Mouse (Mus musculus) lung, postnatal 0 days (tissue): ENCODE results near the gene Tgfbr3l. TPM values are rescaled to one million over a fixed set of nuclear protein-coding genes. Genes with fewer than 3 reads are reported as not detected.

Experiments used
- ATAC-seq: fragments of 200-750 bp; cut with Nextera tagmentation; 2 replicates; pipeline ENCODE4 v1.8.0; 2017; ENCODE audit warnings: moderate library complexity
- DNase-seq: peaks from one replicate; pipeline ENCODE4 v3.0.0-alpha.2; 2016; ENCODE audit warnings: low spot score
- H3K27ac ChIP-seq: fragments of 300-500 bp; sonication (generic); 2 replicates; pipeline ENCODE4 v1.5.1; 2014; ENCODE audit warnings: antibody characterized with exemption, mild to moderate bottlenecking, low read length, mixed read lengths
- H3K27me3 ChIP-seq: fragments of 300-500 bp; sonication (generic); replicated peaks from 2 replicates; pipeline ENCODE4 v1.6.1; 2014; ENCODE audit warnings: low read length, mixed read lengths; ENCODE audit not compliant: insufficient read depth
- H3K36me3 ChIP-seq: fragments of 300-500 bp; sonication (generic); 2 replicates; pipeline ENCODE4 v1.6.1; 2014; ENCODE audit warnings: low read length, mixed read lengths; ENCODE audit not compliant: insufficient read depth
- H3K4me1 ChIP-seq: fragments of 300-500 bp; sonication (generic); 2 replicates; pipeline ENCODE4 v1.6.1; 2014; ENCODE audit warnings: antibody characterized with exemption, low read depth, low read length, mixed read lengths; ENCODE audit not compliant: insufficient read depth
- H3K4me2 ChIP-seq: fragments of 300-500 bp; sonication (generic); replicated peaks from 2 replicates; pipeline ENCODE4 v1.6.1; 2014; ENCODE audit warnings: low read depth, mild to moderate bottlenecking, low read length, moderate library complexity, mixed read lengths
- H3K4me3 ChIP-seq: fragments of 300-500 bp; sonication (generic); 2 replicates; pipeline ENCODE4 v1.5.1; 2014; ENCODE audit warnings: low read depth, low read length
- H3K9ac ChIP-seq: fragments of 300-500 bp; sonication (generic); replicated peaks from 2 replicates; pipeline ENCODE4 v1.6.1; 2014; ENCODE audit warnings: low read depth, mild to moderate bottlenecking
- H3K9me3 ChIP-seq: fragments of 300-500 bp; sonication (generic); 2 replicates; pipeline ENCODE4 v1.6.1; 2016; ENCODE audit warnings: low read length, mixed read lengths
- CTCF ChIP-seq: IDR thresholded peaks from 2 replicates; pipeline ENCODE4 v1.5.1; 2016; ENCODE audit warnings: antibody characterized with exemption, mild to moderate bottlenecking
- EP300 ChIP-seq: IDR thresholded peaks from 2 replicates; pipeline ENCODE4 v1.6.1; 2016; ENCODE audit warnings: antibody characterized with exemption, mild to moderate bottlenecking, control low read depth
- WGBS: fragments of 180-500 bp; shearing (Covaris S2); extraction: QIAGEN DNeasy Blood & Tissue Kit; methylation state at CpG from one replicate; pipeline ENCODE4 v1.1.7; 2014; 5-methylcytosine and 5-hydroxymethylcytosine counted together
- polyA plus RNA-seq: library from polyadenylated mRNA; unstranded; fragments of >200 nt; fragmentation: Nextera tagmentation; extraction: Ambion mirVana; gene quantifications from 2 replicates; pipeline ENCODE4 v1.2.1, GENCODE M21; 2015

Gene Tgfbr3l
- polyA plus RNA-seq, 1 experiment from 2014 or later: 4.3 TPM

DNA sequence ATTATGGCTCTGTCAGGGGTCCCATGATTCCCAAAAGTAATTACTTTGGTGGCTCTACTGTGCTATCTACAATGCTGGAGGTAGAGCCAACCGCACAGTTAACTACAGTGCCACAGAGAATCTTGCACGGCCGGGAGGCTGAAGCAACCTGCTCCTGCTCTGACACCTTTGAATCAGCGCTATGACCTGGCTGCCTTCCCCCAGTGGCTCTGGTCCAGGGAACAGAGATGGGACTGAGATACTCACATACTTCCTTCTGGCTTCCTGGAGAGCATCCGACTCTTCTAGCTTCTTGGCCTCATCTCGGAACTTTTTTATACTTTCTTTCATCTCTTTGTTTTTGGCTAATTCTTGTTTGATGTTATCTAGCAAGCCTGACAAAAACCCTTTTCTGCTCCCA is 21.6 kb downstream of the Tgfbr3l start:
- H3K9ac ChIP-seq: no peak overlapping the region
- H3K4me2 ChIP-seq: no peak overlapping the region
- H3K27ac ChIP-seq: no peak overlapping the region
- H3K36me3 ChIP-seq: peaks cover 38% of the 10 kb centered on the region
- H3K9me3 ChIP-seq: no peaks in the 10 kb centered on the region
- H3K27me3 ChIP-seq: no peaks in the 10 kb centered on the region
- no peak overlapping the region for H3K4me3 ChIP-seq
- WGBS: 93% methylated on average over 6 of the region's 6 CpGs
- ATAC-seq: no peak
- H3K4me1 ChIP-seq: no peaks in the 10 kb centered on the region
- no peak for DNase-seq
- no peak for TF ChIP-seq CTCF
- TF ChIP-seq EP300: no peak

DNA sequence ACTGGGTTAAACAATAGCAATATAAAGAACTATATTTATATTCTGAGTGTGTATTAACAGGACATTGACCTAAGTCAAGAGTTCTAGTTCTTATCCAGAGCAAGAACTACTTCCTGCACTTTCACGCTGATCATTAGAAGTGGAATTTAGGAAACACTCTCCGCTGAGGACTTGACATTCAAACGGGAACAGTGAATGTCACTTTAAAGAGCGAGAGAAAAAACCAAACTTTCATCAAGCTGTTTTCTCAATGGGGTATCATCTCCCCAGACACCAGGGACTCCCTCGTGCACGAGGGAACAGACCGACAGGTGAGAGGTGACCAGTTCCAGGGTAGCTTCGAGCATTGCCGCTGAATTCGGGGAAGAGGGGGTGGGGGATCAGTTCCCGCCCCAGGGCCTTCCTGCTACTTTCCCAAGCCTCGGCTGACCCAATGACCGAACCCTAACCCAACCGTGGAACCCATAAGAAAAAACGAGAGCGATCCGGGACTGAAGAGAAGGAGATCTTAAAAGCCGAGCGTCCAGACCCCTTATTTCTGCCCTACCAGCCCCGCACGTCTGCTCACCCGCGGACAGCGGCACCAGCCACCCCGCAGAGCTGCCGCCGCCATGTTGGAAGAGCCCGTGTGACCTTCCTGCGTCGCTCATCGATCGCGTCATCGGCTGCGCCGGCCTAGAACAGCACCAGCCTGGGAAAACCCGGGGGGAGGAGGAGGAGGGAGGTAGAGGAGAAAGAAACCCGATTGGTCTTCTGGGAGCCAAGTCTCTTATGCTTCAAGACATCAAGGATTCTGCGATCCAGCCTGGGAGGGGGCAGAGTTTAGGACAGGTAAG is 27.5 kb downstream of the Tgfbr3l start, which contains the start of gene Timm44:
TSS of gene Timm44 (minus strand) at position 639 of the 836 bp plus-strand sequence.
- Histone ChIP-seq H3K4me1 (no peaks in the 10 kb centered on the region), H3K27ac (peak within 1 kb of the TSS; percentile 51), H3K27me3 (no peaks in the 10 kb centered on the region), H3K4me2 (peak within 1 kb of the TSS; percentile 73), H3K4me3 (peak within 1 kb of the TSS; percentile 80), H3K9me3 (no peaks in the 10 kb centered on the region), H3K9ac (peak within 1 kb of the TSS; percentile 81), H3K36me3 (peaks cover 5% of the 10 kb centered on the region; the same call in 1 of the 2 replicates)
- DNase-seq: peak; percentile 97
- peak; percentile 99 for ATAC-seq
- WGBS: under 1% methylated on average over 39 of the region's 39 CpGs
- TF ChIP-seq CTCF (no peak), EP300 (no peak)

DNA sequence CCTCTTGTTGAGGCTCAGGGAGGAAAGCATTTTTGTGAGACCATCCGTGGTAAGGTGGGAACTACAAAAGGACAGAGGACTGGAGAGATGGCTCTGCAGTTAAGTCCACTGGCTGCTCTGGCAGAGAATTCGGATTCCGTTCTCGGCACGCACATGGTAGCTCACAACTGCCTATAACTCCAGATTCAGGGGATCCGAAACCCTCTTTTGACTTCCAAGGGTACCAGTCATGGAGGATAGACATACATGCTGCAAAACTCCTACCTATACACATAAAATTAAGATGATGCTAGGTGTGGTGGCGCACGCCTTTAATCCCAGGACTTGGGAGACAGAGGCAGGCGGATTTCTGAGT is 28.1 kb downstream of the Tgfbr3l start:
- Histone ChIP-seq H3K36me3 (peaks cover 5% of the 10 kb centered on the region; the same call in 1 of the 2 replicates), H3K27ac (peak overlapping the region; percentile 34; the same call in 1 of the 2 replicates), H3K9ac (peak overlapping the region; percentile 81), H3K27me3 (no peaks in the 10 kb centered on the region), H3K4me3 (peak overlapping the region; percentile 80), H3K4me2 (peak overlapping the region; percentile 73), H3K4me1 (no peaks in the 10 kb centered on the region), H3K9me3 (no peaks in the 10 kb centered on the region)
- peak; percentile 46; the same call in 1 of the 2 replicates for ATAC-seq
- DNase-seq: no peak
- 27% methylated on average over 9 of the region's 9 CpGs for WGBS
- TF ChIP-seq EP300 (no peak), CTCF (no peak)

DNA sequence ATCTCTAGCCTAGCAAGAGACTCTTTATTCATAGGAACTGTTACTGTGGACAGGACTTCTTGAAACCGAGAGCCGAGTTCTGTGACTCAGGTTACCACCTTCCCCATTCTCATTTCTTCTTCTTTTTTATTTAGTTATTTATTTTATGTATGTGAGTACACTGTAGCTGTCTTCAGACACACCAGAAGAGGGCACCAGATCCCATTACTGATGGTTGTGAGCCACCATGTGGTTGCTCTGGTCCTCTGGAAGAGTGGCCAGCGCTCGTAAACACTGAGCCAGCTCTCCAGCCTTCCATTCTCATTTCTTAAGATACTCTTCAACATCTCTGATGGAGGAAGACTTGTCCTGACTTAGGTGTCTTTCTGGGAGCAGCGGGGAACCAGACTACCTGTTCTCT is 44.7 kb downstream of the Tgfbr3l start:
- Histone ChIP-seq H3K4me3 (no peak overlapping the region), H3K9ac (no peak overlapping the region), H3K9me3 (no peaks in the 10 kb centered on the region), H3K36me3 (peaks cover 45% of the 10 kb centered on the region; the same call in 1 of the 2 replicates), H3K27me3 (no peaks in the 10 kb centered on the region), H3K4me1 (no peaks in the 10 kb centered on the region), H3K4me2 (no peak overlapping the region), H3K27ac (no peak overlapping the region)
- no peak for DNase-seq
- 84% methylated on average over 5 of the region's 5 CpGs for WGBS
- ATAC-seq: no peak
- TF ChIP-seq EP300: no peak

DNA sequence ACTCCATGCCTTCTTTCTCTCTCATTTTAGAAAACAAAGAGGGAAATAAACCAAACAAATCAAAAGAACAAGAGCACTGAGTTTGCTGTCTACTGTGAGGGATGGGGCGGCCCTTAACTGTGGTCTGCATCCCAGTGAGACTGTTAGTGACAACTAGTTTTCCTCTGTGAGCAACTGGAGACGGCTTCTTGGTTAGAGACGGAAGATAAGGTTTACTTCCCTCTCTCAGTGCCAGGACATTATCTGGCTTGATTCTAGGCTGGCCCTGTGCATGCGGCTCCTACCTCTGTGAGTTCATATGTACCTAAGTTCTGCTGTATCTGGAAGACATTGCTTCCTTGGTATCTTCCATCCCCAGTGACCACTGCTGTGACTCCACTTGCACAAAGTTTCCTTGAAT is 49.8 kb downstream of the Tgfbr3l start:
- no peak overlapping the region for H3K4me3 ChIP-seq
- H3K9ac ChIP-seq: no peak overlapping the region
- H3K9me3 ChIP-seq: no peaks in the 10 kb centered on the region
- WGBS: 91% methylated on average over 4 of the region's 4 CpGs
- ATAC-seq (no peak), DNase-seq (no peak)
- H3K27ac ChIP-seq: no peak overlapping the region
- H3K36me3 ChIP-seq: peaks cover 61% of the 10 kb centered on the region
- H3K4me2 ChIP-seq: no peak overlapping the region
- no peaks in the 10 kb centered on the region for H3K4me1 ChIP-seq
- H3K27me3 ChIP-seq: no peaks in the 10 kb centered on the region
- no peak for TF ChIP-seq EP300
- no peak for TF ChIP-seq CTCF

Other genes with a start within 250 kb of the Tgfbr3l start
- not detected in 2 replicates for gene Cd209f, start 142.4 kb upstream of the Tgfbr3l start, polyA plus RNA-seq
- gene Cd209g, start 114.1 kb upstream of the Tgfbr3l start, polyA plus RNA-seq: not detected in 2 replicates
- 11.3 and 11.9 TPM in 2 replicates for gene Evi5l, start 81.6 kb upstream of the Tgfbr3l start, polyA plus RNA-seq
- 0.89 and 0.99 TPM in 2 replicates for gene Prr36, start 30.8 kb upstream of the Tgfbr3l start, polyA plus RNA-seq
- gene Lrrc8e, start 21.4 kb upstream of the Tgfbr3l start, polyA plus RNA-seq: 6.0 and 7.8 TPM in 2 replicates
- 22.9 and 23.6 TPM in 2 replicates for gene Map2k7, start 9.5 kb upstream of the Tgfbr3l start, polyA plus RNA-seq
- 0.25 and 0.86 TPM in 2 replicates for gene Gm49320, start 9.3 kb upstream of the Tgfbr3l start, polyA plus RNA-seq
- 27.5 and 28.9 TPM in 2 replicates for gene Snapc2, start 4.9 kb downstream of the Tgfbr3l start, polyA plus RNA-seq
- gene Ctxn1, start 11.1 kb downstream of the Tgfbr3l start, polyA plus RNA-seq: 35.1 and 38.4 TPM in 2 replicates
- 30.7 and 36.1 TPM in 2 replicates for gene Timm44, start 27.7 kb downstream of the Tgfbr3l start, polyA plus RNA-seq
- 4.3 and 4.9 TPM in 2 replicates for gene Ccl25, start 77.0 kb downstream of the Tgfbr3l start, polyA plus RNA-seq
- gene Elavl1, start 77.2 kb downstream of the Tgfbr3l start, polyA plus RNA-seq: 90.9 and 110 TPM in 2 replicates
- gene Cers4, start 244.8 kb downstream of the Tgfbr3l start, polyA plus RNA-seq: 55.3 and 58.6 TPM in 2 replicates